Mouse (Mus musculus) frontal cortex, postnatal 10 days (tissue): Measurements from ENCODE around the gene Hist1h2ac.
A peak's percentile ranks its signal among the peaks of the same experiment; 100 is the strongest.
"Not testable (repeated sequence)": the region's sequence is repeated elsewhere in the genome, so short reads cannot be mapped to it uniquely, and the experiment has no call there.

Experiments
- DNase-seq, 2 experiments: peaks; one replicate each; pipeline ENCODE4 v3.0.0; 2022; ENCODE audit warnings: low spot score in 2 of 2, mixed read lengths in 1 of 2

The Hist1h2ac gene

DNA sequence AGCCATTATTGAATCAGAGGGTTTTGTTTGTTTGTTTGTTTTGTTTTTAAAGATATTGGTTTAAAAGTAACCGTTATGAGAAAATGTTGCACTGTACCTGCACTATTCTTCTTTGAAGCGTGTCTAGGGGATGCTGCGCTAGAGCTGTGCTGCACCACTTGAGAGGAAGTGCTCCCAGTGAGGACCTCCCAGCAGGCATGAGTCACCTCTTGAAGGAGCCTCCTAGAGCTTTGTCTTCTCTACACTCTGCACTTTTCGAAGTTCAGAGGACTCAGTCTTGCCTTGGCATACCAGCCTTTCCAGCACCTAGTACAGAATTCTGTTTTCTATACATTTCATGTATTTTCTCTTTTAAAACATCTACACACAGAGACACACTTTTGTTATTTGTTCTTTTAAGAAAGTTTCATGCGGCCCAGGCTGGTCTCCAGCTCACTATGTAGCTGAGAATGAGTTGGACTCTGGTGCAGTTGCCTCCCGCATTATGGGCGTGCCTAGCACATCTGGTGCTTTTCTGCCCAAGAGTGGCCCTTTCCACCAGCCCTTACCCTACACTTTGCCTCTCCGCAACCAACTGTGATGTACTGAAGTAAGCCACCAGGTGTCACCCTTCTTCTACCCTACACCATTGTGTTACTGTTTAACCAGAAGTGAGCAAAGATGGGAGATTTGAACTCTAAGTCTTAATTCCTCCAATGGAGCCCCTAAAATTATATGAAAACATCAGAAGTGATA lies 17.2 kb upstream of the Hist1h2ac start:
- peak; percentile 44 to 67 for DNase-seq

DNA sequence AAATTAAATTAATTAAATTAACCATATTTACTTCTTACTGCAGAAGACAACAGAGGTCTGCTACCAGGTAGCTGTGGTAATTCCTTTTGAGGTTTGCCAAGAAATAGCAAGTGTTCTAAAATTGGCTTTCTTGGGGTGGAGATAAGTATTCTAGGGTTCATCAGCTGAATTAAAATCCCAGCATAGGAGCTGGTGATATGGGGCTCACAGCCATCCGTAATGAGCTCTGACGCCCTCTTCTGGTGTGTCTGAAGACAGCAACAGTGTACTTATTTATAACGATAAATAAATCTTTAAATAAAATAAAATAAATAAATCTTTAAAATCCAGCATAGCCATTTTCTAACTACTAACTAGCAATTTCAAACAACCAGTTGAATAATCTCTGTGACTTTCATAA lies 16.0 kb upstream of the Hist1h2ac start:
- no peak for DNase-seq

DNA sequence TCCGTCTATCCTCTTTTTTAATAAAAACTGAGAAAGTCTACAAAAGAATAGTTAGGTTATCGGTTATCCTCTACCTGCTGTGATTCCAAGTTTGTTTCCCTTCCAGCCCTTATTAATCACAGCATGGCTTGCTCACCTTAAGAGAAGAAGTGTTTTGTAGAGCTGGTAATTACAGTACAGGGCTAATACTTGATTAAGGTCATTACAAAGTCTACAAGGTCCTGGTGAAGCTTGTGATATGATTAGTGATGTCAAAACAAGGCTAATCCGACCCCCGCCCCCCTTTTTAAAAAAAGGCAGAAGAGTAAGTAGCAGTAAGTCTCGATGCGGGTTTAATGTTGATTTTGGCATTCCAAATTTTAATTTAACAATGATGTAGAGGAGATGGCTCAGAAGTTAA lies 15.2 kb upstream of the Hist1h2ac start:
- DNase-seq = no peak

DNA sequence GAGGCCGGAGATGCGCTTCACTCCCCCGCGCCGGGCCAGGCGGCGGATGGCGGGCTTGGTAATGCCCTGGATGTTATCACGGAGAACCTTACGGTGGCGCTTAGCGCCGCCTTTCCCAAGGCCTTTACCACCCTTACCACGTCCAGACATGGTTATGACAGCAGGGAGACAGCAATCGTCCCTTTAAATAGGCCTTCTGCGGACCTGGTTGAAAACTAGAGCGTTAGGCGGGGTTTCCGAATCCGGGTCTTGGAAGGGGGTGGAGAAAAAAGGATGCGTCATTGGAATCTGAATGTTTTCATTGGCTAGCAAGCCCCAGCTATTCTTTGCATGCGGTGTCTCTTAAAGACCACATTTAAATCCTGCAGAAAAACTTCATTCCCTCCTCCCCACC lies 14.5 kb upstream of the Hist1h2ac start, which contains the start of gene Hist1h4c:
TSS of gene Hist1h4c (minus strand) at position 155 of the 394 bp plus-strand sequence.
- peak; percentile 95 to 98 for DNase-seq

GRCm38 (mm10) chr13:23697491-23698299 lies 13.9 kb upstream of the Hist1h2ac start:
- DNase-seq = peak in 1 of 2 experiments; percentile 45

GRCm38 (mm10) chr13:23696061-23696474 lies 12.3 kb upstream of the Hist1h2ac start:
- no peak for DNase-seq

DNA sequence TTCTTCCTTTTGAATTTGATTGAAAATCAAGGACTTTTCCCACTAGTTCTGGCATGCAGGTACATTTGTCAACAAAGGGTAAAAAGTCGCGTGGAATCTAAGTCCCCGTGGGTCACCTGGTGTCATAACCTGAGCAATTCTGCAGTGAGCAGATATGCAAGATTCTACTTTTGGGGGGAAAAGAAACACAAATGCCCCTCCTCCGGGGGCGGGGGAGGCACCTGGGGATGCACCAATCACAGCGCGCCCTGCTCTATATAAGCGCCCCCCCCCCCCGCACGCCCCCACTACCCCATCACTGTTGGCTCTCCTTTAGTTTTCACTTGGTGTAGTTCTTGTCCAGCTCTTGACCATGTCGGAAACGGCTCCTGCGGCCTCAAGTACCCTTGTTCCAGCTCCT lies 11.8 kb upstream of the Hist1h2ac start, which contains the start of gene Hist1h1t:
TSS of gene Hist1h1t (plus strand) at position 301 of the 400 bp plus-strand sequence.
- DNase-seq = no peak

DNA sequence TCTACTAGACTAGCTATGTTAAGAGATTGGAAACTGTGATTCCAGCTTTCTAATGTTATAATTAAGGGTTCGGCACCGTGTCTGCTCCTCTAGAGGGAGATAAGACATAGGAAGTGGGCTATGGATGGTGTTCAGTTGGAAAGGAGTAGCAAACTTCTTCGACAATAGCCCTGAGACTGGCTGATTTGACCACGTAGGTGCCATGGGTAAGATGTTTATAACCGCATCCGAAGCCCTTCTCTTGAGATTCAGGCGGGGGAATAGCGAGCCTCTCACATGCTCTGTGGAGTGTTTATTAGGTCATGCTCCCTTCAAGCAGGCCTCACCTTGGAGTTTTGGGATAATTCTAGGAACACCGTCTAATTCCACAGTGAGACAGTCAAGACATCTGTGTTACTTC lies 11.2 kb upstream of the Hist1h2ac start:
- DNase-seq = no peak

- no peak for DNase-seq
Measured at GRCm38 (mm10) chr13:23693856-23694440, 10.2 kb upstream of the Hist1h2ac start.

- DNase-seq = no peak
Measured at GRCm38 (mm10) chr13:23689459-23689858, 5.7 kb upstream of the Hist1h2ac start.

DNA sequence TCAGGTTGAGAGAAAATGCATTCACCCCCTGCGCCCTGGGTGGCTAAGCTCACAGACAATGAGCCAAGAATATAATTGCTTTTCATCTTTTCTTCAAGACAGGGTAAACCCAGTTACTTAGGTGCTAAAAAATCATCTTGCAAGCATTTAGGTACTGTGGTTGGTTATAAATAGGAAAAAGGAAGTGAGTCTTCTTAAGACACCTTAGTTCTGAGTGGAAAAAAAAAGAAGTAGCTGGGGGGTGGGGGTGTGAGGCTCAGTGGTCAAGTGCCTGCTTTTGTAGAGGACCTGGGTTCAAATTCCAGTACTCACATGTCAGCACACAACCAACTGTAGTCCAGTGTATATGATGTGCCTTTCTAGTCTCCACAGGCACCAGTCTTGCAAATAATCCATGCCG lies 5.2 kb upstream of the Hist1h2ac start:
- no peak for DNase-seq

- DNase-seq = no peak
Measured at GRCm38 (mm10) chr13:23687907-23688306, 4.2 kb upstream of the Hist1h2ac start.

DNA sequence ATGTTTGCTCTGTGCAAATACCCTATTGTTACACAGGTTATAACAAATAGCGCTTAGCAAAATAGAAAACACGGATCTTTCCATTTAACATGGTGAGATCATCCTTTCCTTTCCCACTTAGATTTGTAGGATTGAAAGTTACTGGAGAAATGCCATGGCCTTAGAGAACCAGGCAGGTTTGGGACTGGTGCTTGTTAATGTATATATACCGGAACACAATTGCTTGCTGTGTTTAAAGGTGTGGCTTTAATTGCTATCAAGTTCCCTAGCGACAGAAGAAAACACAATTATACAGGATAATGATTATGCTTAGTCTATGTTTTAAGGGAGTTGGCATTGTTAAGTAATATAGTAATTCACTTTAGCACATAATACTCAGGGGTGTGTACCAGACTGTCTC lies 3.4 kb upstream of the Hist1h2ac start:
- DNase-seq = no peak

DNA sequence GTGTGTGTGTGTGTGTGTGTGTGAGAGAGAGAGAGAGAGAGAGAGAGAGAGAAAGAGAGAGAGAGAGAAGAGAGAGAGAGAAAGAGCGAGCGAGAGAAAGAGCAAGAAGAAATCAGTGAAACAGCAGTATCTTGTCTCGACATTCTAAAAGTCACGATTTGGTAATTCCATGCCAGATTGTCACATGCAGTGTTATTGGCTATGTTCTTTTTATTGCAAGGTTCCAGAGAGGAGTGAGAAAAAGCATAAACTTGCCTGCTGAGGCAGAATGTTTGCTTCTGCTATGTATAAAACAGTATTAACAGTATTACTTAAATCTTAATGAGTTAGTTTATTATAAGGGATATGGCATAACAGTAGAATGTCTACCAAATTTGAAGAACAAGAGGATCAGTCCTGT lies 2.2 kb upstream of the Hist1h2ac start:
- no peak for DNase-seq

GRCm38 (mm10) chr13:23685121-23685861 lies 1.5 kb upstream of the Hist1h2ac start:
- no peak for DNase-seq

- DNase-seq = peak in 1 of 2 experiments; percentile 32
Measured at GRCm38 (mm10) chr13:23684295-23684945, 672 bp upstream of the Hist1h2ac start.

DNA sequence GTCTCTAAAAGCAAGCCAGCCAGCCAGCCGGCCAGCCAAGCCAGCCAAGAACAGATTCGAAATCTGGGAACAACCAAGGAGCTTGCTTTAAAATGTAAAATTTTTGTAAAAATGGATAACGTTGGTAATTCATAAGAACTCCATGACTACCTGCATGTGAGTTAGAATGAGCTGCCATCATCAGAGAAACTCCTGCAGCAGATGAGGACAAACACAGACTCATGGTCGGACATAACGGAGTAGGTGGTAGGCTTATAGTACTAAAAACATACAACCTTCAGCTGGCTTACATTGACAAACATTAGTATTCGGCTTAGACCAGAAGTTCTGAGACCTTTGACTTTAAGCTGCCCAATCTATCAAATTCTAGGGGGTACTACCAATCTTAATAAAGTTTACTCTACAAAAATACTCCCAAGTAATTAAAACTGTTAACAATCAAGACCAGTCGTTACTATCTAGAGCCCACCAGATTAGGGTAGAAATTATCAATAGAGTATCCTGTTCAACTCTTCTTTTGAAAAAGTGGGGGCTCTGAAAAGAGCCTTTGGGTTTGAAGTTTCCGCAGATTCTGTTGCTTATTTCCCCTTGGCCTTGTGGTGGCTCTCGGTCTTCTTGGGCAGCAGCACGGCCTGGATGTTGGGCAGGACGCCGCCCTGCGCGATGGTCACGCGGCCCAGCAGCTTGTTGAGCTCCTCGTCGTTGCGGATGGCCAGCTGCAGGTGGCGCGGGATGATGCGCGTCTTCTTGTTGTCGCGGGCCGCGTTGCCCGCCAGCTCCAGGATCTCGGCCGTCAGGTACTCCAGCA lies 597 bp downstream of the Hist1h2ac start:
- DNase-seq = not testable (repeated sequence)

GRCm38 (mm10) chr13:23682623-23682946 lies 1.2 kb downstream of the Hist1h2ac start:
- DNase-seq = no peak

DNA sequence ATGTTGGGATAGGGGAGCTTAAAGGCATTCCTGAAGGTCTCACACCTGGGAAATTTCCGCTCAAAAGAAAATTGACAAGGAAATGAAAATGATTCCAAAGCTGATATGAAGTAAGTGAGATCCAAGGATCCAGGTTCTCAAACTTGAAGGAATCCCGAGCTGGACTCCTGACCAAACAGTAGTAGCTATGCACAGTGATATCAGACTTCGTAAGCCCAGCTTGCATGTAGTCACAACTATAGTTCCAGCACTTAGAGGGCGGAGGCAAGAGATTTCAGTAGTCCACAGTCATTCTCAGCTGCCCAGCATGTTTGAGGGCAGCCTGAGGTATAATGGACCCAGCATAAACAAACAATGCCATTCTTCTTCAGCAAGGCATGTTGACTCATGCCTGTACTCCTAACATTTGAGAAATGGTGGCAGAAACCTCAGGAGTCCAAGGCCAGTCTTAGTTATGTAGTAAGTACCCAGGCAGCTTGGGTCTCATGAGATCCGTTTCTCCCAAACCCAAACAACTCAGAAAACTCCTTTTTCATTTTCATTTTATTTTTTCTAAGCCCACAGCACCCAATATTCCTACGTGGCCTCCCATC lies 1.7 kb downstream of the Hist1h2ac start:
- no peak for DNase-seq

- DNase-seq = no peak
Measured at GRCm38 (mm10) chr13:23662536-23662935, 21.2 kb downstream of the Hist1h2ac start.
